Mouse (Mus musculus) heart, postnatal 0 days (tissue): ENCODE measurements around the gene 1700013G24Rik. TPM values are rescaled to one million over a fixed set of nuclear protein-coding genes. Genes with fewer than 3 reads are reported as not detected.

ENCODE experiments used
- ATAC-seq: fragments of 200-750 bp; cut with Nextera tagmentation; 2 replicates; pipeline ENCODE4 v1.8.0; 2017; ENCODE audit warnings: low read depth, moderate number of reproducible peaks, moderate library complexity; ENCODE audit not compliant: insufficient read depth
- DNase-seq: peaks from one replicate; pipeline ENCODE4 v3.0.0-alpha.2; 2016; ENCODE audit warnings: low spot score
- H3K27ac ChIP-seq: fragments of 300-500 bp; sonication (generic); 2 replicates; pipeline ENCODE4 v1.5.1; 2014; ENCODE audit warnings: low read depth, mild to moderate bottlenecking
- H3K27me3 ChIP-seq: fragments of 300-500 bp; sonication (generic); 2 replicates; pipeline ENCODE4 v1.6.1; 2014; ENCODE audit warnings: low read length, mixed read lengths; ENCODE audit not compliant: control insufficient read depth, insufficient read depth
- H3K36me3 ChIP-seq: fragments of 300-500 bp; sonication (generic); replicated peaks from 2 replicates; pipeline ENCODE4 v1.6.1; 2014; ENCODE audit warnings: low read length, mixed read lengths; ENCODE audit not compliant: control insufficient read depth, insufficient read depth
- H3K4me1 ChIP-seq: fragments of 300-500 bp; sonication (generic); 2 replicates; pipeline ENCODE4 v1.6.1; 2014; ENCODE audit warnings: antibody characterized with exemption; ENCODE audit not compliant: control insufficient read depth, insufficient read depth
- H3K4me2 ChIP-seq: fragments of 300-500 bp; sonication (generic); 2 replicates; pipeline ENCODE4 v1.6.1; 2014; ENCODE audit warnings: low read depth, mild to moderate bottlenecking, low read length, moderate library complexity
- H3K4me3 ChIP-seq: fragments of 300-500 bp; sonication (generic); 2 replicates; pipeline ENCODE4 v1.5.1; 2014; ENCODE audit warnings: low read depth, low read length
- H3K9ac ChIP-seq: fragments of 300-500 bp; sonication (generic); replicated peaks from 2 replicates; pipeline ENCODE4 v1.6.1; 2014; ENCODE audit warnings: low read depth, low read length, mixed read lengths
- H3K9me3 ChIP-seq: fragments of 300-500 bp; sonication (generic); replicated peaks from 2 replicates; pipeline ENCODE4 v1.6.1; 2016; ENCODE audit warnings: low read length; ENCODE audit not compliant: control insufficient read depth
- CTCF ChIP-seq: IDR thresholded peaks from 2 replicates; pipeline ENCODE4 v1.5.1; 2016; ENCODE audit warnings: antibody characterized with exemption, control low read depth, low read depth
- EP300 ChIP-seq: IDR thresholded peaks from 2 replicates; pipeline ENCODE4 v1.6.1; 2016; ENCODE audit warnings: antibody characterized with exemption, low read depth
- WGBS: fragments of 180-500 bp; shearing (Covaris S2); extraction: QIAGEN DNeasy Blood & Tissue Kit; methylation state at CpG from one replicate; pipeline ENCODE4 v1.1.7; 2014; 5-methylcytosine and 5-hydroxymethylcytosine counted together
- polyA plus RNA-seq: library from polyadenylated mRNA; unstranded; fragments of >200 nt; fragmentation: Nextera tagmentation; extraction: Ambion mirVana; gene quantifications from 2 replicates; pipeline ENCODE4 v1.2.1, GENCODE M21; 2015
- total RNA-seq: library from RNA; depleted of rRNA; stranded (reverse); fragments of >200 nt; gene quantifications from 2 replicates; pipeline ENCODE4 v1.2.3, GENCODE M21; 2014; ENCODE audit warnings: low replicate concordance

Gene 1700013G24Rik
- total and polyA plus RNA-seq, 2 experiments from 2014 or later = not detected

GRCm38 (mm10) chr4:137487286-137488000 is 34.4 kb downstream of the 1700013G24Rik start:
- Histone ChIP-seq H3K4me1 (peaks cover 73% of the 10 kb centered on the region), H3K4me3 (no peak overlapping the region), H3K9ac (peak overlapping the region; percentile 47; the same call in 1 of the 2 replicates), H3K27ac (peak overlapping the region; percentile 97), H3K27me3 (no peaks in the 10 kb centered on the region), H3K9me3 (no peaks in the 10 kb centered on the region), H3K4me2 (peak overlapping the region; percentile 28; the same call in 1 of the 2 replicates), H3K36me3 (no peaks in the 10 kb centered on the region)
- peak; percentile 87 for DNase-seq
- ATAC-seq = peak; percentile 40
- no peak for TF ChIP-seq CTCF
- TF ChIP-seq EP300 = peak; percentile 51; the same call in 1 of the 2 replicates
- WGBS = 11% methylated on average over 10 of the region's 10 CpGs

GRCm38 (mm10) chr4:137488038-137488437 is 35.0 kb downstream of the 1700013G24Rik start:
- 8% methylated on average over 11 of the region's 11 CpGs for WGBS

GRCm38 (mm10) chr4:137488571-137489303 is 35.7 kb downstream of the 1700013G24Rik start:
- H3K4me2 ChIP-seq = peak overlapping the region; percentile 33
- peak overlapping the region; percentile 32 for H3K9ac ChIP-seq
- TF ChIP-seq CTCF = peak; percentile 78
- peak; percentile 96 for TF ChIP-seq EP300
- peak overlapping the region; percentile 97 for H3K27ac ChIP-seq
- DNase-seq (peak; percentile 96), ATAC-seq (peak; percentile 88)
- H3K4me3 ChIP-seq = no peak overlapping the region
- no peaks in the 10 kb centered on the region for H3K27me3 ChIP-seq
- no peaks in the 10 kb centered on the region; the same call in 1 of the 2 replicates for H3K36me3 ChIP-seq
- no peaks in the 10 kb centered on the region for H3K9me3 ChIP-seq
- 8% methylated on average over 12 of the region's 12 CpGs for WGBS
- peaks cover 70% of the 10 kb centered on the region for H3K4me1 ChIP-seq

More at GRCm38 (mm10) chr4:137488038-137488437, 35.0 kb downstream of the 1700013G24Rik start:
- Histone ChIP-seq H3K27ac (peak overlapping the region; percentile 97), H3K9me3 (no peaks in the 10 kb centered on the region), H3K4me3 (no peak overlapping the region), H3K4me1 (peaks cover 75% of the 10 kb centered on the region), H3K9ac (0 out of 2 replicates have a peak overlapping the region, but pooled peaks have one; percentile 32), H3K36me3 (no peaks in the 10 kb centered on the region; the same call in 1 of the 2 replicates), H3K27me3 (no peaks in the 10 kb centered on the region), H3K4me2 (peak overlapping the region; percentile 29)
- DNase-seq = no peak
- ATAC-seq = no peak
- TF ChIP-seq EP300 = no peak
- no peak for TF ChIP-seq CTCF

- 31% methylated on average over 8 of the region's 8 CpGs for WGBS
- no peak for ATAC-seq
Observed at GRCm38 (mm10) chr4:137489996-137490395, 36.9 kb downstream of the 1700013G24Rik start.

GRCm38 (mm10) chr4:137492563-137492962 is 39.5 kb downstream of the 1700013G24Rik start:
- H3K4me1 ChIP-seq = peaks cover 57% of the 10 kb centered on the region
- no peaks in the 10 kb centered on the region for H3K27me3 ChIP-seq
- DNase-seq (no peak), ATAC-seq (no peak)
- H3K9ac ChIP-seq = no peak overlapping the region
- H3K4me3 ChIP-seq = no peak overlapping the region
- H3K4me2 ChIP-seq = no peak overlapping the region
- no peaks in the 10 kb centered on the region for H3K9me3 ChIP-seq
- 36% methylated on average over 11 of the region's 11 CpGs for WGBS
- H3K27ac ChIP-seq = peak overlapping the region; percentile 95
- H3K36me3 ChIP-seq = no peaks in the 10 kb centered on the region; the same call in 1 of the 2 replicates
- TF ChIP-seq CTCF (no peak), EP300 (no peak)

More at GRCm38 (mm10) chr4:137489996-137490395, 36.9 kb downstream of the 1700013G24Rik start:
- peak overlapping the region; percentile 33 for H3K4me2 ChIP-seq
- TF ChIP-seq EP300 (peak; percentile 58; the same call in 1 of the 2 replicates), CTCF (no peak)
- H3K4me3 ChIP-seq = no peak overlapping the region
- DNase-seq = no peak
- H3K9me3 ChIP-seq = no peaks in the 10 kb centered on the region
- H3K4me1 ChIP-seq = peaks cover 66% of the 10 kb centered on the region
- H3K9ac ChIP-seq = peak overlapping the region; percentile 37
- H3K27me3 ChIP-seq = no peaks in the 10 kb centered on the region
- H3K27ac ChIP-seq = peak overlapping the region; percentile 97
- no peaks in the 10 kb centered on the region; the same call in 1 of the 2 replicates for H3K36me3 ChIP-seq
